Mouse (Mus musculus) adrenal gland, adult 8-10 months (tissue): Measurements from ENCODE around the gene Dydc2. TPM values are rescaled to one million over a fixed set of nuclear protein-coding genes. Genes with fewer than 3 reads are reported as not detected.
A peak's percentile ranks its signal among the peaks of the same experiment; 100 is the strongest.
"Not testable (repeated sequence)": the region's sequence is repeated elsewhere in the genome, so short reads cannot be mapped to it uniquely, and the experiment has no call there.

Experiments used
- DNase-seq: peaks from one replicate; pipeline ENCODE4 v3.0.0; 2022
- total RNA-seq, 4 experiments: library from RNA; stranded (reverse); gene quantifications; 2 replicates each; pipeline ENCODE4 v1.2.4; 2022

Gene Dydc2
- 1 to 10 TPM in 3 of 4 experiments, under 1 TPM in 1; 0.93 to 2.4 (median 1.6) TPM for total RNA-seq

DNA sequence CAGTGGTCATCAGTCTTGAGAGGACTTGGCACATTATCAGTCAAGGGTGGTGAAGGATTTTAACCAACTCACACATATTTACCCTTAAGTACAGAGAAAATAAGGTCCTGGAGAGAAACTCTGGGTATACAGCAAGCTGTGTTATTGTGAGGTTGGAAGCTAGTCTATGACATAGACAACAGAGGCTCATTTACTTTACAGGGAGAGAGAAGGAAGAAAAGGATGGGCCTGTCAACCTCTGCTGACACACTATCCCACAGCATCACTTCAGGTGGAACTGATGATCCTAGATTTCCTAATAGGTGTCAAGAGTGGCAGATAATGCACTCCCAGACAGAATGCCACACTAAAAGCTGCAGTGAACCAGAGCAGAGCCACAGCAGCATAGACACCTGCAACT lies at the start of gene Dydc2:
Dydc2 (minus strand) TSS at position 101 of the 400 bp plus-strand sequence.
- DNase-seq = no peak

DNA sequence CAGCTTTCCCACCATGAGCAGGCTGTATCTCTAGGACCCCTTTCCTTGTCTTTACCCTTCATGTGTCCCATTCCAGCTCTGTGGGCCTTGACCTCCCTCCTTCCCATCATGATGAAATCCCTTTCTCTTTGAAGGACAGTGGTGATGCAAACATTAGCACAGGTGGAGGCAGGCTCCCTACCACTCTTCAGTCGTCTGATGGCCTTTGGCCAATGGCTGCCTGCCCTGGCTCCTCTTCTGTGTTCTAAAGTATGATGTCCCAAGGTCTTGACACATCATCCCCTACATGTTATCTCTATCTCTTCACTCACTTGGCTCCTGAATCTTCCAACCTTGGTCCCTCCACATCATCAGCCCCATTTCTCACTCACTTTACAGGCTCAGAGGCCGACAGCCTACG lies 47.3 kb upstream of the Dydc2 start:
- no peak for DNase-seq

DNA sequence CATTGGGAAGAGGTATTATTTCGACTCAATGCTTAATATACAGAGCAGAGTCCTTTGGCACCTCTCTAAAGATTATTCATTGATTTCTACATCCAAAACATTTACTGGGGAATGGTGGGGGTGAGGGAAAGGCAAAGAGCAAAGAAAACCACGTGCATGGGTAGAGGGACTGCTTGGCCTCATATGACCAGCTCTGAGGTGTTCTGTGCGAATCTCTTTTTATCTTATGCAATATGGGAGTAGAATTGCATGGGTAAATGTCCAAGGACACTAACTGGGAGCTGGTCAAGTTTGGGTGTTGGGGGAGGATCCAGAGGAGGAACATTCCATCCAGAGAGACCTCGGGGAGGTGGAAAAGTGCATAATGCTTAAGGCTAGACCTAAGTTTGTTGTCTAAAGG lies 43.9 kb upstream of the Dydc2 start:
- no peak for DNase-seq

DNA sequence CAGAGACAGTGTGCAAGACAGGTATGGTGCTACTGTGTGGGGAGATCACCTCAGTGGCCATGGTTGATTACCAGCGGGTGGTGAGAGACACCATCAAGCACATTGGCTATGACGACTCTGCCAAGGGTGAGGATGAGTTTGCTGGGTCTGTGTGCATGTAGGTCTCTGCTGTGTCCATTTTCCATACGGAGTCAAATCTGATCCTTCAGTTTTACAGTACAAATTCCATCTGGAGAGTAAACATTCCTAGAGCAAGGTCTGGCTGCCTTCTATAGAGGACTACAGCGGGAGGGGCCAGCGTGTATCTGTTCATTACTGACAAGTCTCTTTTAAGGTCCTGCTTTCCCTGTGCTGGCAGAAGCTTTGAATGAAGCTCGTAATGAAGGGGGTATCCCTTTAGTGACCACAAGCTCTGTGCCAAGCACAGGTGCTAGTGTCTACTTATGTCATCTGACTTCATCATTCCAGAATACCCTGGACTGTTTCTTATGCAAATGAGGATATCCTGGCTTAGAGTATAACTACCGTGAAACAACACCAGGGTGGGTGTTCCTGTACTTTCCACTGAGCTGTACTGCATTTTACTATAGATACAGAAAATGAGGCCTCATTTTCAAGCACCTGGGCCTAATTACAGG lies 42.1 kb upstream of the Dydc2 start:
- no peak for DNase-seq

DNA sequence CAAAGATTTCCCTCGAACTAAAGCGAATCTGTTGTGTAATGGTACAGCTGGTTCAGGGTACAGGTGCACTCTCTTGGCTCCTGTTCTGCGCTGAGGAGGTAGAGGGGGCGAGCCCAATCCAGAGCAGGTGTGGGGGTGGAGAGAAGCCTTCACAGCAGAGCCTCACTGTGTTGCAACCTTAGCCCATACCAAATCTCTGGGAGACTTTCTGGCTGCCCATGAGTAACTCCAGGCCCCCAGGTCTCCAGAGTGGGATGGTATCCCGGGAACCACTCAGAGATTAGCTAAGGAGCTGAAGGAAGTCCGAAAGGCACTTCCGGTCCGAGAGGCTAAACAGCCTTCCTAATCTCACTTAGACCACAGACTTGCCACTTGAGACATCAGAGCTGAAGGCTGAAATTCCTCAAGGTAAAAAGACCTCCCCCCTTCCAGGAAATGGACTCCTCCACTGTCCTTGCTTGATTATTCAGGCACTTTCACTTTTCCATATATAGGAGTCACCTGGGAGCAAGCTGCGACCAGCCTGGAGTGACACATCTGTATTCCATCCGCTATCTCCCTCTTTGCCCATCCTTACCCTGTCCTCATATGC lies 35.9 kb upstream of the Dydc2 start, which contains the start of gene Mat1a:
Mat1a (plus strand) TSS at position 183 of the 592 bp plus-strand sequence.
- DNase-seq = no peak

DNA sequence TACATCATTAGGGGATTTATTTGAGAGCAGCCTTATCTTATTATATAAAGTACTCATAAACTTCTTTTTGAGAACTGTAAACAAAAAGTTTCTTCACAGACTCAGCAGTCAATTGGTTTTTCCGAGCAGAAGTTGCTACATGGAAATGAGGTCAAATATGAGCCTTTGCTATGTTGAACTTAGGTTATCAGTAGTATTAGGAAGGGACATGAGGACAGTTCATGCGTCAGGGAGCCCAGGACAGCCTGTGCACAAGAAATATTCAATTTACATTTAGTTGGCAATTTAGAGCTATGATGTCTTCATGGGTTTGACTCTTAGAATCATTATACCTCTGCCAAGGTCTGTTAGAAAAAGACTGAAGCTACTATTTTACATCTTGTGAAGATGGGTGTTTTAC lies 33.3 kb upstream of the Dydc2 start:
- no peak for DNase-seq

DNA sequence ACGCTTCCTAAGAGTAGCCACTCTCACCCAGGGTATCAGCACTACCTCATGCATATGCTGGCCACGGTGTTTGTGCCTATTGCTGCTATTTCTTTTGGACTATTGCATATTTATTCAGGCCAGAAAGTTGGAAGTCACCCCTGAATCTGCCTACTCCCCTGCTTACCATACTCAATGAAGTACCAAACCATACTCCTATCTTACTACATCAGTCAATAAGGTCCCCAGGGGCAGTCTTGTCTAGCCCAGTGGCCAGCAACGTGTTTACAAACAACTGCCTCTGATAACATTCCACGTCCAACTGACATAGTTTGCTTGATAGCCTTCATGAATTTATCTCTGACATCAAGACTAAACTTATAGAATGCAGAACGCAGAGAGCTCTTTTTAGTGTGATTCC lies 32.2 kb upstream of the Dydc2 start:
- no peak for DNase-seq

DNA sequence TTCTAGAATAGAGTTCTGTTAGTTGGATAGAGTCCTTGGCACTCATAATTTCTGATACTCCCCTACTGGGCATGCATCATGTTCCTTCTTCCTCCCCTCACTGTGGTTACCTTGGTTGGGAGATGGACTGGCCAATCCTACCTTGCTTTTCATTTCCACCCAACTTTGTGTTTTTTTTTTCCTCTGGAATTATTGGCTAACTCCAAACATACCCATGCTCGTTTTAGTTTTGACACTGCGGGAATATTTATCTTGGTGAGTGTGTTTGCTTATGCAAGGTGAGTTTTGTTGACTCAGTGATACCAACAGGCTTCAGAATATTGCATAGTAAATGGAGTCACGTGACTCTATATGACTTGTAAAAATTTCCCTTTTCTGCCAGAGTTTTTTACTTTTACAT lies 31.7 kb upstream of the Dydc2 start:
- DNase-seq = no peak

DNA sequence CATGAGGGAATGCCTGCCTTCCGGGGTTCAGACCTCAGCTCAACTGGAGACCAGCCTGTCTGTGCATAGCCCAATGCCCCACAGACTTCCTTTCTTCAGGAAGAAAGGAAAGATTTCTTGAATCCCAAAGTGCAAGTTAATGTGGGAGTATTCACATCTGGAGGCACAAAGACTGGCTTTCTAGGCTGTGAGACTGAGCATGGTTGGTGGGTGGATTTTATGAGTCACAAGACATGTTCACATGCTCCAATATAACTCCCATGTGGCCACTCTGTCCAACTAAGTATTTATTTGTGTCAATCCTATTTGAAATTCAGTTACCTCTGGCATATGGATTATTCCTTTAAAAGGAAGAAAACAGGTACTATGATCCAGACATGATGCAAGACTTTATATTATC lies 29.7 kb upstream of the Dydc2 start:
- DNase-seq = no peak

DNA sequence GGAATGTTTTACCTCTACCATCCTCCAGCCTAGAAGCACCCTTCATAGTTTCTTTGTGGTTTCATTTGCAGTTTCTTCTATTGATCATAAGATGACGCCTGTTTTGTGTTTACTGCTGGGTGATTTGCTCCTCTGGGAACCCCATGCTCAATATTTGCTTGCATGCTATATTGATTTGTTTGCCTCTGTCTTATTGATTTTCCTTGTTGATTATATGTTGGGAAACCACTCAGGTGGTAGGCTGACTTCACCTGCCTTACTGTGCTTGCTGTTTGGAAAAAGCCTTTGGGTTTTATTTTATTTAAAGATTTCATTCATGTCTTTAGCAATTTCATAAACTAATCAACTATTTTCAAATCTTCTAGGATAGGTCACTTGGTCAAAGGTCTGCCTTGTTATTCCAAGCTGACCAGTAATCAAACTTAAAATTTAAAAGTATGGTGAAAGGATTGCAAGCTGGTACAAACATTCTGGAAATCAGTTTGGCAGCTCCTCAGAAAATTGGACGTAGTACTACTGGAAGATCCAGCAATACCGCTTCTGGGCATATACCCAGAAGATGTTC lies 27.4 kb upstream of the Dydc2 start:
- DNase-seq = no peak

DNA sequence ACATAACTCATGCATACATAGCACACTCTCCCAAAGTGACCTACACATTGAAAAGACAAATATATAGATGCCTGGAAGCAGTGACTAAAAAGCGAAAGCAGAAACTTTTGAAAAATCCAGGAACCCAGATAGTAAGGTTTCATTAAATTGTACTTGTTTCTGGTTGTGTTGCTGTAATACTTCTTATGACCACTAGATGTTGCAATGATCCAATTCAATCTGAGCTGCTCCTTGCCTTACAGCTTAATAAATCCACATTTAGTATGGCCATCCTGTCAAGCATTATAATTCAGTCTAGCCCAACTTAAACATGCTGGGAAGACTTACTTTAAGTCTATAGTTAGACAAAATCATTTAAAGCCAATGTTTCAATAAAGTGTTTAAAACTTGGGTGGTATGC lies 25.1 kb upstream of the Dydc2 start:
- DNase-seq = no peak

DNA sequence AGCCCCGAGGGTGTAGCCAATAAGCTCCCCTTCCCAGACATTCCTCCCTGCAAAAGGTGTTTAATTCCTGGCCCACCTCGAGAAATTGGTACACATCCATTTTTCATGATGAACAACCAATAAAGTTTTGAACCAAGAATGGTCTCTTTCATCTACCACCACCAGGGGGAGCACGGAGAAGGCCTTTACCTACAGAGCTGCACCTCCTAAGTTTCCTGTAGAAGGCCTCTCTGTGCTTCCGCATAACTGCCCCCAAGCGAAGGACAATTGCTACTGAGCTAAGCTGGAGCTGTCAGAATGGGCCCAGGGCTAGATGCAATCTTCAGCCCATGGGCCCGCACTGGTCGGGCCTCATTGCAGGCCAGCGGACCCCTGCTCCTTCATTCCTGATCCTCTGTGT lies 21.8 kb upstream of the Dydc2 start:
- DNase-seq = no peak

DNA sequence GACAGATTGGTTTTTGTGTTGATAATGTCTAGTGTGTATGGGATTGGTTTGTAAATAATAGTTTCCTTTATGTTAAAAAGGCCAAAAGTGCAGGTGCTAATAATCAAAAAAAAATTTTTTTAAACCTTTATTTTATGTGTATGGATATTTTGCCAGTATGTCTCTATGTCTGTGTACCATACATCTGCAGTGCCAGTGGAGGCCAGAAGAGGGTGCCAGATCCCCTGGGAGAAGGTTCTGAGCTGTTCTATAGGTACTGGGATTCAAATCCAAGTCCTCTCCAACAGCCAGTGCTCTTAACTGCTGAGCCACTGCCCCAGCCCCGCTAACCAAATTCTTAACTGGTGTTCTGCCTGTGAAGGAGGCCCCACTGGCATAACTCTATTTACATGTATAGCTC lies 18.5 kb upstream of the Dydc2 start:
- DNase-seq = no peak

DNA sequence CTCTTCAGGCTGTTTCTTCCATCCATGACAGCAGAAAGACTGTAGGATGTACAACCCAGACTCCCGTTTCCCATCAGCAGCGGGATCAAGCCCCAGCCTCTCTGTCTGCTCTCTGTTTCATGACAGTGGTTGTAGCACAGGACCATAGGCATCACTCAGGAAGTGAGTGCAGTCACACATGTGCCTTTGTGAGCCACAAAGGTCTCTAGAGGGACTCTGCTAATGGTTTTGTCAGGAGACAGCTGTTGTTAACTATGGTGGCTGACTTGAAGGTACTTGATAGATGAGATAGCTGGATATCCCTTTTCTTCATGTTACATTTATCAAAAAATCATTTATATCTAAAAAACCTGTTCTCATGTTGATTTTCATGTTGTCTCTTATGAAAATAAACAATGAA lies 13.4 kb upstream of the Dydc2 start:
- no peak for DNase-seq

DNA sequence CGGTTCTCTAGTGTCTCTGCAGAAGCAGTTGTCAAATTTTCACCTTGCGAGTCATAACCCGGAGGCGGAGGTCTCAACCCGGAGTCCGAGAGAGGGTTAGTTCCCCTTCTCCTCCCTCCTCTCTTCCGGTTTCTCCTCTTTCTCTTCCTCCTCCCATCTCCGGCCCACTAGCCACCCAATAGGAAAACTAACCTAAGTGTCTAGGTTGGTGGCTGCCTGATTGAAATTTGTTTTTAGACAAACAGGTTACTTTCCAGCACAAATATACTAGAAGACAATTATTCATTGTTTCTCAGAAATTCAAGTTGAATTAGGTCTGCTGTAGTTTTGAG lies 3.9 kb upstream of the Dydc2 start:
- DNase-seq = no peak

DNA sequence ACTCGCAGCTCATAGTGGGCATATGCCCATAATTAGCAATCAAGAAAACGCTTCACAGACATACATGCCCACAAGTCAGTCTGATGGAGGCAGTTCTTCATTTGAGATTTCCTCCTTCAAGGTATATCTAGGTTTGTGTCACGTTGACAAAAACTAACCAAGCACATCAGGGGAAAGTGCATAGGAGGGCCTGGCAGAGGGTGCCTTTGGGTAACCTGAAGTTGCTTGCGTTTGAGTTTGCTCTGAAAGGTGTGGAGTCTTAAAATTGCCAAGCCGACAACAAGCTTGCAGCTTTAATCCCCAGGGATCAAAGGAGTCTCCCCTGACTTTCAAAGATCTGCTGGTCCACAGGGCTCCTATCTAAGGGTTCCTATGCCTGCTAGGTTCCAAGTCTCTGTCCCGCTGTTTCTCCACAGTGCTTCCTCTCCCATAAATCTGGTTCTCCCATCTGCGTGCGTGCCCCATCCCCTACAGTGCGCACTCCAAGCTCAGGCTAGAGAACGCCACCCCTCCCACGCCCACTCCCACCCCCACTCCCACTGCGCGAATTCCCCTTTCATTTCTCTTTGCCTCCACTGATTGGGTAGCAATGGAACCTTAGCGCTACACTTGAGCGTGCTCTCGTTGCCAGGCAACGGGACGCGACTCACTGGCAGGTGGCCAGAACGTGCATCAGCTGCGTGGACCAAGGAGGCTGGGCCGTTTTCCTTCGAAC lies 3.4 kb upstream of the Dydc2 start, which contains the start of gene Dydc1:
Dydc1 (plus strand) TSS at position 683 of the 715 bp plus-strand sequence.
- peak; percentile 54 for DNase-seq

DNA sequence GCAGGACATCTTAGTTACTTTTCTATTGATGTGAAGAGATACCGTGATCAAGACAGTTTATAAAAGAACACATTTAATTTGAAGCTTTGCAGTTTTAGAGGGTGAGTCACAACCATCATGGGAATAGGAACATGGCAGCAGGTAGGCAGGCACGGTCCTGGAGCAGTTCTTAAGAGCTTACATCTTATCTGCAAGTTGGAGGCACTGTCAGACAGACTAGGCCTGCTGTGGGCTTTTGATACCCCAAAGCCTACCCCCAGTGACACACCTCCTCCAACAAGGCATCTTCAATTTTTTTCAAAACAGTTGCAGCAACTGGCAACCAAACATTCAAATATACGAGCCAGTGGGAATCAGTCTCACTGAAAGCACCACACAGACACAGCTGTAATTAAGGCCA lies 1.3 kb upstream of the Dydc2 start:
- no peak for DNase-seq

DNA sequence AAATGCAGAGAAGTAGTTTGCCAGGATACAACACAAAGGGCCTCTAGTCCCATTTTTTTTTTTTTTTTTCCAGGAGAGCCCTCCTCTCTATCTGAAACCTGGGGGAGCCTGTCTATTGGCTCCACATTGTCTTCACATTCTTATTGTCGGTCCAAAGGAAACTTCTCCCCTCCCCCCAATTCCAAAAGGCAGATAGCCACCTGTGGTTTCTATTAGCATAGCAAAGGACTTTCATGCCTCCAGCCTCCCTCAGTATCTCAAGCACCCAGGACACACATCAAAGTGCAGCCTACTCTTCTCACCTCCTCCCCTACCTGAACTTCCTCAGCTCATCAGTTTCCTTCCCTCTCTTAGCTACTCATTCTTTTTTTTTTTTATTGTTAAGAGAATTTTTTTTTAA lies 2.6 kb downstream of the Dydc2 start:
- no peak for DNase-seq

DNA sequence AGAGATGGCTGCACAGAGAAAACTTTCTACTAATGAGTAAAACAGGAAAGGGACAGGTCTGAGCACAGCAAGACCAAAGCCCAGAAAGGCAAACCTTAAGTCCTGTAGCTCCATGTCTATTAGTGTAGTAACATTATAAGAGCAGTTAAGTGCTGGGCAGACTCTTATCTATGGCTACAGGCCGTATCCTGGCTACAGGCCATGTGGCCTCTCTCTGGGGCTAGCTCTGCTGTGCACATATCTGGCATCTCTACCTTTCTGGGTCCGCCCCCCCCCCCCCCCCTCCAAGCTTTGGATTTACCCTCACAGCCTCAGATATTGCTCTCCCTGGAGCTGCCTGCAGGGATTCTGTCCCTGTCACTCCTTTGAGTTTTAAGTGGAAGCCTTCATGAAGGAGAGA lies 3.8 kb downstream of the Dydc2 start:
- DNase-seq = no peak

DNA sequence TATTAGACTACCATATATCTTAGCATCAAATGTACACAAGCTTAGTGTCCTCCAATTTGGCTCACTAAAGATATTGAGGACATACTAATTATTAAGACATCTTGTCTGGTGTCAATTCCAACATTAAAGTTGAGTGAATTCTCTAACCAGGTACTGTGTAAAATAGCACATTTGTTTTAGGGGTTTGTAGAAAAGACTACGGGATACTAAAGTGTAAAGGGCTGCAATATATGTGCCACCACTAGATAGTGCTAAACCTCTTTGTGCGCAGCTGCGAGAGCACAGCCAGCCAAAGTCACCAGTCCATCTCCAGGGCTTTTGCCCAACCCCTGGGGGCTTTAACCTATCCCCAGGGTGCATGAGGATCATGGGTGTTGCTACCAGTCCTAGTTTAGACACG lies 15.8 kb downstream of the Dydc2 start:
- DNase-seq = not testable (repeated sequence)

DNA sequence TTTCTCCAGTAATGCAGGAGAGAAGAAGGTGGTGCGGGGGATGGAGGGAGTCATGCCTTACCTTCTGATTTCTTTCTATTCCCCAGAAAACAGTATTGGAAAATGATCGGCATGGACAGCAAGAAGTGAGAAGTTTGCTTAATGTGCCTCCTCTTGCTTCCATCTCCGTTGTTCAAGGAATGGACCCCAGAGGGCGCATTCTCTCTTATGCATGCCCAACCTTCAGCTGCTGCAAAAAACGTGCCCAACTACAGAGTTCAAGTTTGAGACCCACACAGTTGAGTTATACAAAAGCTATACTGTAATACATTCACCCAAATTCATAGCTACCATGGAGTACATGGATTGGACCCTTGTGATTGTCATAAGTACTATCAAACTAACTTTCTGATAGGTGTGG lies 16.5 kb downstream of the Dydc2 start:
- DNase-seq = no peak

DNA sequence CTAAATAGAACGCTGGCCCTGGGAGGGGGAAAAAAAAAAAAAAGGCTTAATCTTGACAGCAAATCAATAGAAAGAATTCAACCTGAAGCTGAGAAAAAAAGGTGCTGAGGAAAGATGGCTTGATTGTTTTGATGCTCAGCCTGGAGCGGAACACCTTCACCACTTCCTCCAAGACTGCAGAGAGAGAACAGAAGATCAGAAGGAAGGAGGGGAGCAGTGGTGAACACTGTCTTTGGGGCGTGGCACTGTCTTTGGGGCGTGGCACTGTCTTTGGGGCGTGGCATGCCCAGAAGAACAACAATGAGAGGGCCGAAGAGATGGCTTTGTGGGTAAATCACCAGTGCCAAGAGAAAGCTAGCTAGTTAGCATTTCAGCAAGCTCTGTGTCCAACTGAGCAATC lies 18.5 kb downstream of the Dydc2 start:
- no peak for DNase-seq

DNA sequence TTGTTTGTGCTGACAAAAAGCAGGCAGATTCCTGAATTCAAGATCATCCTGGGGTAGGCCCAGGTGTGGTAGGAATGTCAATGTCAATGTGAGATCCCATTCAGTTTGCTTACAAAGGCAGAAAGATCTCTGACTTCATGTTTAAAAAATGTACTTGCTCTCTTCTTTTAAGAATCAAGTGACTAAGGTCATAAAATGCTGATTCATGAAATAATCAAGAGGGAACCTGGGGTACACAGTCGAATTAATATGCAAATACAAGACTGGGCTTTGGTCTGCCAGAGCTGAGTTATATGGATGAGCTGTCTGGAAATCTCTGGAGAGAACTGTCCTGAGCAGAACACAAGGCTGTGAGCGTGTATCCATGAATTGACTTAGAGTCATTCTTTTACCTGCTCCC lies 21.6 kb downstream of the Dydc2 start:
- DNase-seq = no peak
